Mouse (Mus musculus) skeletal muscle tissue, adult 2 months (tissue): ENCODE results near the gene Coro2a.
"Not testable (repeated sequence)": the region's sequence is repeated elsewhere in the genome, so short reads cannot be mapped to it uniquely, and the experiment has no call there.

Source experiments
- DNase-seq: peaks from one replicate; pipeline ENCODE4 v3.0.0-alpha.2; 2012; ENCODE audit warnings: low read depth, low spot score

Coro2a gene

GRCm38 (mm10) chr4:46613618-46614017 is 11.6 kb upstream of the Coro2a start:
- no peak for DNase-seq

DNA sequence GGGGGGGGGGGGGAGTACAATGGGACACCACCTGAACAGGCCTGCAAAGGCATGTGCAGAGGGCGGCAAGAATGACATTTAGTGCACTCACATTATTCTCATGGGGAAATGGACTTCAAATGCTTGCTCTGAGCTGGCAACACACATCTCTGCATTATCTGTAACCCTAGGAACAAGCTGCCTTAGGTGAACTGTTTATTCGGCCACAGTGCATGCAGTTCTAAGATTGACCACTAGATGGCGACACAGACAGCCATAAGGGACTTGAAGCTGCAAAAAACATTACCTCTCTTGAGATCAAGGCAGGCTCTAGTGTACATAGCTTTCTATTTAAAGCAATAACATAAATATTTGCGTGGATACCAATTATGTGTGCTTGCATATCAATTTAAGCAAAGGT is 9.2 kb upstream of the Coro2a start:
- DNase-seq = peak; percentile 73

- no peak for DNase-seq
Measured at GRCm38 (mm10) chr4:46607601-46608000, 5.6 kb upstream of the Coro2a start.

DNA sequence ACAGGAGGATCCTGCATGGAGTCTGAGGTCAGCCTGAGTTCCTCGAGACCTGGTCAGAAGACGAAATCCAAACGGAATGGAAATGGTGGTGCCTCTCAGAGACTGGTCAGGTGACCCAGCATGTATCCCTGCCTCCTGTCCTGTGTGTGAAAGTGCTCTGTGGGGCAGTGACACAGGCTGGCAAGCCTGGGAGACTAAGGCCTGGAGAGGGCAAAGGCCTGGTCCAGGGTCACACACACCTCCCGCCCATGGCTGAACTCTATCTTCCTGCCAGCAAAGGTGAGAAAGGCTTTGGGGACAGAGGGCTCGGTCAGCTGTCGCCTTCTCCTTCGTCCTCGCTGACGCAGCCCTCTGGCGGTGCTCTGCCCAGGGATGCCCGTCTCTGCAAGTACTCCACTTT is 3.4 kb upstream of the Coro2a start:
- DNase-seq = no peak

- DNase-seq = no peak
Measured at GRCm38 (mm10) chr4:46602704-46603103, 702 bp upstream of the Coro2a start.

- DNase-seq = no peak
Measured at GRCm38 (mm10) chr4:46601258-46601843, 651 bp downstream of the Coro2a start.

DNA sequence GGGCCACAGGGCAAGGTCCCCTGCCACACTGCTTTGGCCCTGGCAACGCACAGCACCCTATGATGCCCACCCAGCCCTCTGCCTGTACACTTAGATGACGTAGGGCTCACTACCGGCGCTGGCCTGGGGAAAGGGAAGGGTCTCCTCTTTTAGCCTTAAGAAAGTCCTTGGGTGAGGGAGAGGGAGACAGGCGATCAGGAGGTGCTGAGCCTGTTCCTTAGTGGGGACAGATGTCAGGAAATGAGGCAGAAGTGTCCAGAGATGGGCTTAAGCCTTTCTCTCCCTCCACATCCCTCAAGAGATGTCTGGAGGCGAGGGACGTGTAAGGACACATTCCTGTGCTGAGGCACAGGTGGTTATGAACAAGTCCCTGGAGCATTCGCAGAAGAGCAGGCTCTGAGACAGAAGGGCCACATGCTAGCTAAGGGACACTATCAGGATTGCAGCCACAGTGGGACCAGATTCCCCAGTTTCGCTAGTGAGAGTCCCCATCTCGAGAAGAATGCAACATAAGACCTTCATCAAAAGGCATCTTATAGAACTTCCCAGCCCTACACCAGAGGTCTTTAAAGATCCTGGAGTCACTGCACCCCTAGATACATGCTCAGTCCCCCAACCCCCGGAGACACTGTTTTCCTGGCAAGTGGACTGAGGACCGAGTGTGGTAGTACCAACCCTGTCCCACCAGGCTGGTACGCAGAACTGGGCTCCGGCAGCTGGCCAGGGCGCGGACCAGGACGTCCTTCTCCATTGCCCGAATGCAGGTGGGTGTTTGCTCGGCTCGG is 1.3 kb downstream of the Coro2a start:
- DNase-seq = no peak

GRCm38 (mm10) chr4:46599609-46600008 is 2.4 kb downstream of the Coro2a start:
- not testable (repeated sequence) for DNase-seq

- DNase-seq = no peak
Measured at GRCm38 (mm10) chr4:46598981-46599380, 3.0 kb downstream of the Coro2a start.

DNA sequence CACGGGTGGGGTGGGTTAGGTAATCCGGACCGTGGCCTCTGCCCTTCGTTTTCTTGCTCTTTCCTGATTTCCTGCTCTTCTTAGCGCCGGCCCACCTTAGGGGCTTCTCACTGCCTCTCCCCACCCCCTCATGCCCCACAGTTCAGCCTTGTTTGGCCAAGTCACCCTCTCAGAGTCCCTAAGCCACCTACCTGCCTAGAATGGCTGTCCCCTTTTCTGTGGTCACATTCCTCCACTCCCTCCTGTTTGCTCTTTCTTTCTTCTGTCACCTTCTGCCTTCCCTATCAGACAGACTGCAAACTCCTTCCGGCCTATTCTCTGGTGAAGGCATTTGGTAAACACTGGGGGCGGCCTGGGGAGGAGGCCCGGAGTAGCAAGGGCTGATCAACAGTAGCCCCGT is 3.9 kb downstream of the Coro2a start:
- DNase-seq = no peak

- no peak for DNase-seq
Measured at GRCm38 (mm10) chr4:46597286-46597961, 4.6 kb downstream of the Coro2a start.

GRCm38 (mm10) chr4:46596398-46596797 is 5.6 kb downstream of the Coro2a start:
- no peak for DNase-seq

GRCm38 (mm10) chr4:46594131-46594530 is 7.9 kb downstream of the Coro2a start:
- DNase-seq = no peak

- DNase-seq = no peak
Measured at GRCm38 (mm10) chr4:46593472-46593871, 8.5 kb downstream of the Coro2a start.

DNA sequence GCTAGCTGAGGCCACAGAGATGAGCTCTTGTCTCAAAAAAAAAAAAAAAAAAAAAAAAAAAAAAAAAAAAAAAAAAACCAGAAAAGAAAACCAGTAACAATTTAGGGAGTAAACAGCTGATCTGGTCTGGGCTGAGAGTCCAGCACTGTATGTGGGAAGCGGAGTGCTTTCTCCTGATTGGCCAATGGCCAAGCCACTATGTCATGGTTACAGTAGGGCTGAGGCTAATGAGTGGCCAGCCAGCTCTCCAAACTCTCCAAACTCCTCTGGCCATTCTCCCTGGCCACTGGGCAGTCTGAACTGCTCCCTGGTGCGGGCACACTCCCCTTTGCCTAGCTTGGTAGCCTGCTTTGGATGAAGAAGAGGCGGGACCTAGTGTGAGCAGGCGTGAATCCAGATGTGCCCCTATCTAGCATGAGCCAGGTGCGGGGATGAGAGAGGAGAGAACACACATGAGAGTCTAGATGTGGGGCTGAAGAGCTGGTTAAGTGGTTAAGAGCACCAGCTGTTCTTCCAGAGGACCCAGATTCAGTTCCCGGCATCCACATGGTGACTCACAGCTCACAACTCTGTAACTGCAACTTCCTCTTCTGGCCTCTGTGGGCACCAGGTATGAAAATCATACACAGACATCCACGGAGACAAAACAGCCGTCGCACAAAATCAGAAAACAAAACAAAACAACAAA is 10.0 kb downstream of the Coro2a start:
- peak; percentile 19 for DNase-seq

- DNase-seq = no peak
Measured at GRCm38 (mm10) chr4:46590810-46591209, 11.2 kb downstream of the Coro2a start.

DNA sequence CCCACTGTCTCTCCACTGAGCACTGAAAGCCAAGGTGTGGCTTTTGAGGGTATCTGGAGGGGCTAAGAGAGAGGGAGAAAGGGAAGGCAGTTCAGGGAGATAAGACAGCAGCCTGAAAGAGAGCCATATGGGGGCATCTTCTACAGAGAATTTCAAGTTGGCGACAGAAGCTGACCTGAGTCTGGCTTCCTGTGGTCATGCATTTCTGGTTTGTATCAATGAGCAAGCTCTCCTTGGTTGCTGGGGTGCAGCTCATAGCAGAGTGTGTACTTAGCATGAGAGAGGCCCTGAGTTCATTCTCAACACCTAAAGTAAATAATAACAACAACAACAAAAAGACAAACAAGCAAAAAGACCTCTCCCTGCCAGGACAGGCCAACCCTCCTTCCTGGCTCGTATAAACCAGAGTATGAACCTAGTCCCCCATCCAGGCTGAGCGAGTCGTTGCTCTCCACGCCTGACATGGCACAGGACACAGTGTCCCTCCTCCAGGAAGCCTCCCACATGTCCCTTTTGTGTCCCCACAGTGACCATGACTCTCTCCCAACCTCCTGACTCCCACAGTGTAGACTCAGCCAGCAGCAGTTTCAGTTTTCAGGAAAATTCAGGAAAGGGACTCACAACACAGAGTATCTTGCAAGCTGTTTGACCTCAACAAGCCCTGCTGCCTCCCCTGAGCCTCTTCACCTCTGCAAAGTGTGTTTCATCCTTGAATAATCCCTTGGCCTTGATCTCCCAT is 11.9 kb downstream of the Coro2a start:
- no peak for DNase-seq

GRCm38 (mm10) chr4:46589151-46589550 is 12.9 kb downstream of the Coro2a start:
- DNase-seq = no peak

DNA sequence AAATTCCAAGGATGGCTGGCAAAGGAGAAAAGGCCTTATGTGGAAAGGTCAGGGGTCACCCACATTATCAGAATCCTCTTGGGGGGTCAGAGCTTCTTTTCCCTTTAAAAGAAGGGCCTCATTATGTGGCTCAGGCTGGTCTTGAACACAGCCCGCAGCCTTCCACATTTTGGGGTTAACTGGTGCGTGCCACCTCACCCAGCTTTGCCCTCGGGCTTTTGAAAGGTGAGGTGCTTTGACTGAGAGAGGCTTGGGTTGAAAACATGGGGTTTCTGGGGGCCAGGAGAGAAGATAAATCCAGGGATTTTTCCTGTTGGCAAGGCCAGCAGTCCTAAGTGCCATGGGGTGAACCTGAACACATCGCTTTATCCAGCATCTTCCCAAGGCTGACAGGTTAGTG is 15.5 kb downstream of the Coro2a start:
- DNase-seq = no peak

DNA sequence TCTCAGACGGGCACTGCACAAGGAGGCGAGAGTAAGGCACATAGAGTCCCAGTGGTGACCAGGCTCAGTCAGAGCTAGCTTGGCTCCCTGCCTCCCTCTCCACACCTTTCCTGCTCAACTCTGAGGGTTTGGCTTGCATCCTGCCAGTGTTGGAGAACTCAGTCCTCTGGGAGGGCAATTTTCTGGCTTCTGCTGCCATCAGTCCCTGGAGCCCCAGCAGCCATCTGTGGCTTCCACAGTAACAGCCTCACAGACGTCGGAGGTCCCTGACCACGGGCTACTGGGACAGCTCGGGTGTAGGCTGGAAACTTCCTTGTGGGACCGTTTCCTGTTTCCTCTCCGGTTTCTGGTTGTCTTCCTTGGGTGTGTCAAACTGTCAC is 16.2 kb downstream of the Coro2a start:
- DNase-seq = no peak

DNA sequence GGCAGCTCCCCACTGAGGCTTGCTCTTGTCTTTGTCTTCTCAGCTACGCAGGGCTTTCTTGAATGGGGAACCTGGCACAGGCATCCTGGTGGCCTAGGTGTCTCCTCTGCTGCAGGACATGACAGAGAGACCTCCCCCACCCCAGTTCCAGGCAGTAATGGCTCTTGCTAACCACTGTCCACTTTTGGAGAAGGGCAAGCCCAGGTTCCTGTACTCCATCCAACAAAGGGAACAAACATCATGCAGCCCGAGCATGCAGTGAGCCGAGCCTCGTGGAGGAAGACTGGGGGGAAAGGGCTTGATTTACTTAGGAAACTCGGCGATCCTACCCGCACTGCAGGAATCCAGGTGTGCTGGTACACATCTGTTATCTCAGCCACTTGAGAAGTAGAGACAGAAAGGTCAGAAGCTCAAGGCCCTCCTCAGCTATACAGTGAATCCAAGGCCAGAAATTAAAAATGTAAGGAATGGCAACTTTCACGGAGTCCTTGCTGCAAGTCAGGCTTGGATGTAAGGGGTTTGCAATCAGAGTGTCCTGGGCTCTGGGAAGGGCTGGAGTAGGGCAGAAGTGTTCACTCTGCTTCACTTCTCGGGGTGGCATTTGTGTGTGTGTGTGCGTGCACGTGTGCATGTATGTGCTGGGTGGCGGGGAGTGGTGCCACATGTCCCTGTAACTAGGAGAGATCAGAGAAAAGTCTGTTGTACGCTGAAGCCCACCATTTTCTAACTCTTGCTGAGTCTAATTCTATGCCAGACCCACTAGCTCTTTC is 16.8 kb downstream of the Coro2a start:
- DNase-seq = no peak
